Mouse (Mus musculus) gastrocnemius, postnatal 14 days (tissue): ENCODE results near the gene Impdh1. TPM values are rescaled to one million over a fixed set of nuclear protein-coding genes. Genes with fewer than 3 reads are reported as not detected.
A peak's percentile ranks its signal among the peaks of the same experiment; 100 is the strongest.

Source experiments
- DNase-seq: peaks from one replicate; pipeline ENCODE4 v3.0.0; 2021; ENCODE audit warnings: mixed read lengths
- intact Hi-C: fragments of 180-260 bp; cut with DNase I; formaldehyde crosslinking; loops from one replicate; pipeline ENCODE4 v1.15.1; 2025; ENCODE audit warnings: low total_unique reads
- long read RNA-seq, 2 experiments: library from polyadenylated mRNA; stranded (forward); transcript quantifications; one replicate each; pipeline ENCODE4 v2.0.0; 2021
- total RNA-seq, 2 experiments: library from RNA; stranded (reverse); gene quantifications; 2 replicates each; pipeline ENCODE4 v1.2.3; 2021

The Impdh1 gene
- total RNA-seq, result 10 to 100 TPM; 20.2 to 23.8 TPM
- long read RNA-seq, experiment 1, transcript Impdh1-207 (15 exons, 2,580 nt), result minor isoform, 5 of 40 reads
- long read RNA-seq, experiment 1, transcript Impdh1-202 (15 exons, 2,600 nt), result minor isoform, 5 of 40 reads
- long read RNA-seq, experiment 1, transcript Impdh1-201 (14 exons, 2,437 nt), result major isoform, 26 of 40 reads
- long read RNA-seq, experiment 1, partial matches to known transcripts, result 0 of 40 reads
- long read RNA-seq, experiment 1, other reads (novel, unspliced or antisense), result 4 of 40 reads
- long read RNA-seq, experiment 2, transcript Impdh1-202 (15 exons, 2,600 nt), result minor isoform, 6 of 42 reads
- long read RNA-seq, experiment 2, transcript Impdh1-207 (15 exons, 2,580 nt), result minor isoform, 5 of 42 reads
- long read RNA-seq, experiment 2, transcript Impdh1-201 (14 exons, 2,437 nt), result major isoform, 25 of 42 reads
- long read RNA-seq, experiment 2, partial matches to known transcripts, result 4 of 42 reads
- long read RNA-seq, experiment 2, other reads (novel, unspliced or antisense), result 2 of 42 reads

DNA sequence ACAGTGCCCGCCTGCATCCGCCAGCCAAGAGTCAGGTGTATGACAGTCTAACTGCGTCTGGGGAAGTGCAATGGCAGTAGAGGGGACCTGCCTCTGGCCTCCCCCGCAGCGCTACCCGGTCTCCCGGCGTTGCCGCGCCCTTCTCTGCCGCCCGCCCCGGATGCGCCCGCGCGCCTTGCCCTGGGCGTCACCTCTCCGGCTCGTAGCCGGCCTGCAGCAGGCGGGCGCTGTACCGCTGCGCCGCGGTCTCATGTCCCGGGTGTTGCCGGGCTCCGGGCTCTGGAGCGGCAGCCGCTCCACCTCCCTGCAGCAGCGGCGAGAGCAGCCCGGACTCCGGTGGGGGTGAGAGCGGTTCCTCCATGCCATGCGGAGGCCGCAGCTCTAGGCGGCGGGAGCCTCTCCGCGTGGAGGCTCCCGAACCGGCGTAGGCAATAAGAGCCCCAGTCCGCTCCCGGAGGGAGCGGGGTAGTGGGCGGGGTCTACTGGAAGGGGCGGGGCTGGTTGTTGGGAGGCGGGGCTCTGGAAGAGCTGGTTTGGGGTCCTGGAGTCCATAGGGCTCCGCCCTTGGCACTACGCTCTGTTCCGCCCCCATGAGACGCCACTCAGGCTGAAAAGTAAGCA, at the start of gene Impdh1:
Gene Impdh1, minus strand, starts transcription at position 484 of the 621 bp plus-strand sequence.
- DNase-seq, result peak; percentile 73
- intact Hi-C loops, result no loop called here

GRCm38 (mm10) chr6:29264456-29264781, 48.3 kb upstream of the Impdh1 start:
- intact Hi-C loops, result no loop called here
- no peak for DNase-seq

- intact Hi-C loops, result no loop called here
- peak; percentile 69 for DNase-seq
Measured at GRCm38 (mm10) chr6:29263650-29264455, 47.7 kb upstream of the Impdh1 start.

GRCm38 (mm10) chr6:29261831-29262230, 45.7 kb upstream of the Impdh1 start:
- intact Hi-C loops, result no loop called here
- no peak for DNase-seq

- intact Hi-C loops, result no loop called here
Measured at GRCm38 (mm10) chr6:29259418-29259817, 43.3 kb upstream of the Impdh1 start.

DNA sequence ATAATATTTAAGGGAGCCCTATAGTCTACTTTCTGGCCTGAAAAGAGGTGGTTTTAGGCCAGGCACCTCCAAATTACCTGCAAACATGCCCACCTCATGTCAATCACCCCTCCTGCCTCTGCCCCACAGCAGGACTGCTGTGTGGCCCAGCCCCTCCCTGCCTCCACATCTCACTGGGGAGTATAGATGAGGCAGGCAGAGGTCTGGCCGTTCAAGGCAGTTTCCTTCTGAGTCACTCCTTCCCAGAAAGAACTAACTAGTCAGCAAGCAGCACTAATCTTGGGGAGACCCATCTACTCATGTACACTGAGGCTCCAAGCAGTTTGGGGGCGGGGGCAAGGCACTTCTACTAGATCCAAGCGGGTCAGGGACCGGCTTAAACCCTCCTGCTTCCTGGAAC, 30.9 kb upstream of the Impdh1 start:
- intact Hi-C loops, result no loop called here

More at GRCm38 (mm10) chr6:29259418-29259817, 43.3 kb upstream of the Impdh1 start:
- DNase-seq, result no peak

GRCm38 (mm10) chr6:29246585-29246984, 30.4 kb upstream of the Impdh1 start:
- intact Hi-C loops, result no loop called here
- DNase-seq, result no peak

More for the DNA sequence above, 30.9 kb upstream of the Impdh1 start:
- no peak for DNase-seq

DNA sequence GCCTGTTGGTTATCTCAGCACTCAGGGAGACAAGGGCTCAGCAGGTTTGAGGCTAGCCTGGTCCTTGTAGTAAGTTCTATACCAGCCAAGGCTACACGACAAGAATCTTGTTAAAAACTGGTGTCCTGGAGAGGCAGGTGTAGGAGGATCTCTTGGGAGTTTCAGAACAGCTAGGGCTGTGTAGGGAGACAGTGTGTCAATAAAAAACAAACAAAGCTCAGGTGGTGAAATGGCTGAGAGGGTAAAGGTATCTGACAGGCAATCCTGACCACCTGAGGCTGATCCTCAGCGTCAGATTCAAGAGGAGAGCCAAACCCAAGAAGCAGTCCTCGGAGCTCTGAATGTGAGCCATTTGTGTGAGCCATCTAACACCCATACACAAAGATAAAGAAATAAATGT, 30.0 kb upstream of the Impdh1 start:
- intact Hi-C loops, result no loop called here
- no peak for DNase-seq

- intact Hi-C loops, result no loop called here
- no peak for DNase-seq
Measured at GRCm38 (mm10) chr6:29245272-29246120, 29.3 kb upstream of the Impdh1 start.

- intact Hi-C loops, result loop anchor here (5.0 kb wide), 2 partner anchors 35 kb away; partner anchors contain the start of gene Fam71f2
- DNase-seq, result no peak
Measured at GRCm38 (mm10) chr6:29242265-29242664, 26.1 kb upstream of the Impdh1 start.

GRCm38 (mm10) chr6:29241697-29242096, 25.5 kb upstream of the Impdh1 start:
- no peak for DNase-seq
- intact Hi-C loops, result loop anchor here (5.0 kb wide), 2 partner anchors 34 to 36 kb away; partner anchors contain the start of gene Fam71f2

DNA sequence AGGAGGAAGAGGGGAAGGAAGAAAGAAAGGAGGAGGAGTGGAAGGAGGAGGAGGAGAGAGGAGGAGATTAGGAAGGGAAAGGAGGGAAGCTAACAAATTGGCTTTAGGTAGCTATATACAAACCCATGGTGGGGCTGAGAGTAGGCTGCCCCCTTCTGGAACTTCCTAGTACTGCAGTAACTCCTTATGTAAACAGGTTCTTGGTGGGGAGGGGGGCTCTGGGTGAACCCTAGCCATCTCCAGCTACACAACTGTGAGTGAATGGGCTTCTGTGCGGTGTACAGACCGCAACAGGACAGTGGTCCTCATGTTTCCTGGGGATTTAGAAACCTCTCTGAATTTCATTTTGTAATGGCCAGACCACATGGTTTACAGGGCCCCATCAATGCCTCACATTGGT, 24.6 kb upstream of the Impdh1 start:
- DNase-seq, result peak; percentile 23
- intact Hi-C loops, result loop anchor here (5.0 kb wide), 2 partner anchors 34 to 36 kb away; partner anchors contain the start of gene Fam71f2

- intact Hi-C loops, result no loop called here
- no peak for DNase-seq
Measured at GRCm38 (mm10) chr6:29234272-29234671, 18.1 kb upstream of the Impdh1 start.

GRCm38 (mm10) chr6:29233710-29234109, 17.5 kb upstream of the Impdh1 start:
- intact Hi-C loops, result no loop called here
- DNase-seq, result no peak

GRCm38 (mm10) chr6:29232321-29232720, 16.2 kb upstream of the Impdh1 start:
- intact Hi-C loops, result no loop called here
- DNase-seq, result no peak

GRCm38 (mm10) chr6:29231799-29232198, 15.6 kb upstream of the Impdh1 start:
- intact Hi-C loops, result no loop called here
- no peak for DNase-seq

- DNase-seq, result no peak
- intact Hi-C loops, result no loop called here
Measured at GRCm38 (mm10) chr6:29230386-29230785, 14.2 kb upstream of the Impdh1 start.

DNA sequence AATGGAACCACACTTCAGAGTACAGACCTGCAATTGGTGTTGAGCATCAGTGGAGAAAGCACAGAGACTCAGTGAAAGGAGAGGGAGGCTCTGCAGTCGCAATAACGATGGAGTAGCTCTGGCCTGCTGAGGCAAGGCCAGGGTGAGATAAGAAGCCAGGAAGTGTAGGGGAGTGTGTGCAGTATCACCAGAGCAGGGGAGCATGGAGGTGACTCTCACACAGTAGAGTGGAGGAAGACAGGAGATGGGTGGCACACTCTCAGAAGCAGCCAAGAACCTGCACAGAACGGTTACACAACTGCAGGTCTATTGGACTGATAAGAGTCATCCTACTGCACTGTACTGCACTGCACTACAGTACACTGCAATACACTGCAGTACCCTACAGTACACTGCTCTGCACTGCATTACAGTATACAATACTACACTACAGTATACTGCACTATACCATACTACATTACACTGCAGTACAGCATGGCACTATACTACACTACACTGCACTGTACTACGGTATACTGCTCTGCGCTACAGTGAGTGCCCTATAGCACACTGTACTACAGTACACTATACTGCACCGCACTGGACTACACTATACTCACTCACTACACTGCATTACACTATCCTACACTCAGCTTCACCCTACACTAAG, 13.2 kb upstream of the Impdh1 start:
- intact Hi-C loops, result no loop called here
- DNase-seq, result no peak
